Mouse (Mus musculus) hindbrain, embryonic 13.5 days (tissue): ENCODE measurements around the gene Aldoart2. TPM values are rescaled to one million over a fixed set of nuclear protein-coding genes. Genes with fewer than 3 reads are reported as not detected.

ENCODE experiments used
- ATAC-seq: fragments of 200-750 bp; cut with Nextera tagmentation; 2 replicates; pipeline ENCODE4 v1.8.0; 2017; ENCODE audit warnings: moderate TSS enrichment; ENCODE audit not compliant: low FRiP score
- H3K27ac ChIP-seq: fragments of 300-500 bp; sonication (generic); 2 replicates; pipeline ENCODE4 v1.5.1; 2015; ENCODE audit warnings: inconsistent platforms, mild to moderate bottlenecking, moderate library complexity
- H3K27me3 ChIP-seq: fragments of 300-500 bp; sonication (generic); 2 replicates; pipeline ENCODE4 v1.6.1; 2015; ENCODE audit warnings: mild to moderate bottlenecking, inconsistent platforms
- H3K36me3 ChIP-seq: fragments of 300-500 bp; sonication (generic); 2 replicates; pipeline ENCODE4 v1.6.1; 2015; ENCODE audit warnings: mild to moderate bottlenecking, inconsistent platforms
- H3K4me1 ChIP-seq: fragments of 300-500 bp; sonication (generic); replicated peaks from 2 replicates; pipeline ENCODE4 v1.6.1; 2015; ENCODE audit warnings: inconsistent platforms
- H3K4me2 ChIP-seq: fragments of 300-500 bp; sonication (generic); 2 replicates; pipeline ENCODE4 v1.6.1; 2015; ENCODE audit warnings: inconsistent platforms, mild to moderate bottlenecking, moderate library complexity
- H3K4me3 ChIP-seq: fragments of 300-500 bp; sonication (generic); 2 replicates; pipeline ENCODE4 v1.5.1; 2015; ENCODE audit warnings: mild to moderate bottlenecking, inconsistent platforms
- H3K9ac ChIP-seq: fragments of 300-500 bp; sonication (generic); 2 replicates; pipeline ENCODE4 v1.6.1; 2015; ENCODE audit warnings: mild to moderate bottlenecking, inconsistent platforms
- H3K9me3 ChIP-seq: fragments of 300-500 bp; sonication (generic); 2 replicates; pipeline ENCODE4 v1.6.1; 2016; ENCODE audit warnings: inconsistent platforms
- WGBS: fragments of 180-500 bp; shearing (Covaris S2); methylation state at CpG from one replicate; pipeline ENCODE4 v1.1.7; 2015; 5-methylcytosine and 5-hydroxymethylcytosine counted together
- polyA plus RNA-seq: library from polyadenylated mRNA; unstranded; fragments of >200 nt; fragmentation: Nextera tagmentation; extraction: Ambion mirVana; gene quantifications from 2 replicates; pipeline ENCODE4 v1.2.1, GENCODE M21; 2015

Aldoart2 gene
- polyA plus RNA-seq, 1 experiment from 2014 or later: not detected

DNA sequence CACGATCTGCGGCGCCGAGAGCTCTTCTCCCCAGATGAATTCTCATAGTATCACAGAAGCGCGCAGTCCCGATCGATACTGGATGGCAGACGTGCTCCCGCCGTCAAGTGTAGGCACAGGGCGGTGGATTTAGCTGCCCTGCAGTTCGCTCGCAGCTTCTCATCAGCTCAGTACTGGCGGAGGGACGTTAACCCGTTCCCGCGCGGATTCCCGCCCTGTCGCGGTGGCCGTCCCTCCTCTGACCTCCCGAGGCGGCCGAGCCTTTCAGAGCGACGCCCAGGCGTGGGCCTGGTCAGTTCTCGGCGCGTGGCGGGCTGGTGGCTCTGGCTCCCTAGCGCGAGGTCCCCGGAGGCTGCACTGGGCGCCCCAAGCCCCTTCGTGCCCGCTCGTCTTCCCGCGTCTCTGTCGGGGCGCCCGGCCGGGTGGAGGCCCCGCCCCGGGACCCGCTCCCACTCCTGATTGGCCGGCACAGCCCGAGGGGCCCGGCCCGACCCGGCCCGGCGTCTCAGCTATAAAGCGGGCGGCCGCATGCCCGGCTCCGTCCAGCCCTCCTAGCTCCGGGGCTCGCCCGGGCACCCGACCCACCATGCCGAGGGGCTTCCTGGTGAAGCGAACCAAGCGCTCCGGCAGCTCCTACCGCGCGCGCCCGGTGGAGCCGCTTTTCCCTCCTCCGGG, 34.0 kb downstream of the Aldoart2 start, which contains the start of gene Insm2:
Insm2 (plus strand) TSS at position 541 of the 675 bp plus-strand sequence.
- Histone ChIP-seq H3K4me2 (peak within 1 kb of the TSS; percentile 95), H3K36me3 (peaks cover 4% of the 10 kb centered on the region; the same call in 1 of the 2 replicates), H3K27me3 (peaks cover 78% of the 10 kb centered on the region), H3K4me3 (peak within 1 kb of the TSS; percentile 54), H3K9me3 (no peaks in the 10 kb centered on the region), H3K9ac (peak within 1 kb of the TSS; percentile 71), H3K4me1 (peaks cover 28% of the 10 kb centered on the region), H3K27ac (no peak within 1 kb of the TSS)
- peak; percentile 81 for ATAC-seq
- WGBS: under 1% methylated on average over 64 of the region's 77 CpGs

DNA sequence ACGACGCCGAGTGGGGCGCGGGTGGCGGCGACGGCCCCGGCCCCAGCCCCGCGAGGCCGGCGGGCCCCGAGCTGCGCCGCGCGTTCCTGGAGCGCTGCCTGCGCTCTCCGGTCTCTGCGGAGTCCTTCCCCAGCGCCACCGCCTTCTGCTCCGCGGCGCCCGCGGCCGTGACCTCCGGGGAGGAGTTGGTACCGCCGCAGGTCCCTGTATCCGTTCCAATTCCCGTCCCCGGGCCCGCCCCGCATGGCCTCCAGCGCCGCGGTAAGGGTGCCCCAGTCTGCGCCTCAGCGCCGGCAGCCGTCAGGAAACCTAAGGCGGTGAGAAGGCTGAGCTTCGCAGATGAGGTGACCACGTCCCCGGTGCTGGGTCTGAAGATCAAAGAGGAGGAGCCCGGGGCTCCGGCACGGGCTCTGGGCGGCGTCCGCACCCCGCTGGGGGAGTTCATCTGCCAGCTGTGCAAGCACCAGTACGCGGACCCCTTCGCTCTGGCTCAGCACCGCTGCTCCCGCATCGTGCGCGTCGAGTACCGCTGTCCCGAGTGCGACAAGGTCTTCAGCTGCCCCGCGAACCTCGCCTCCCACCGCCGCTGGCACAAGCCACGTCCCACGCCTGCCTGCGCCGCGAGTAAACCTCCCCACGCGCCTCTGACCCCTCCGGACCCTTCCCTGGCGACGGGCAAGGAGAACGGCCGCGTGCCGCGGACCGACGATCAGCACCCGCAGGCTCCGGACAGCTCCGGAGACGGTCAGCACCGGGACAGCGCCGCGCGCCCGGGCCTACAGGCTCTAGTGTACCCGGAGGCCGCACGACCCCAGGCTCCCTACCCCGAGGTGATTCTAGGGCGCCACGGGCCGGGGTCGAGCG, 34.8 kb downstream of the Aldoart2 start:
- H3K4me3 ChIP-seq: peak overlapping the region; percentile 54
- peaks cover 4% of the 10 kb centered on the region; the same call in 1 of the 2 replicates for H3K36me3 ChIP-seq
- peaks cover 28% of the 10 kb centered on the region for H3K4me1 ChIP-seq
- WGBS: under 1% methylated on average over 103 of the region's 109 CpGs
- no peak overlapping the region for H3K27ac ChIP-seq
- peak overlapping the region; percentile 71 for H3K9ac ChIP-seq
- H3K27me3 ChIP-seq: peaks cover 79% of the 10 kb centered on the region
- peak; percentile 66 for ATAC-seq
- H3K4me2 ChIP-seq: peak overlapping the region; percentile 95
- no peaks in the 10 kb centered on the region for H3K9me3 ChIP-seq

DNA sequence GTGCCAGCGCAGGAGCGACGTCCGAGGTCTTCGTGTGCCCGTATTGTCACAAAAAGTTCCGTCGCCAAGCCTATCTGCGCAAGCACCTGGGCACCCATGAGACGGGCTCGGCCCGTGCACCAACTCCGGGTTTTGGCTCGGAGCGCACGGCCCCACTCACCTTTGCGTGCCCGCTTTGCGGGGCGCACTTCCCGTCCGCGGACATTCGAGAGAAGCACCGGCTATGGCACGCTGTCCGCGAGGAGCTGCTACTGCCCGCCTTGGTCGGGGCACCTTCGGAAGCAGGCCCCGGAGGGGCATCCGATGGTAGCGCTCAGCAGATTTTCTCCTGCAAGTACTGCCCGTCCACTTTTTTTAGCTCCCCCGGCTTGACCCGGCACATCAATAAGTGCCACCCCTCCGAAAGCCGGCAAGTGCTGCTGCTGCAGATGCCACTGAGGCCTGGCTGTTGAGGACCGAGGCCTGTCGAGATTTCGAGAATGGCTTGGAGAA, 35.5 kb downstream of the Aldoart2 start:
- Histone ChIP-seq H3K36me3 (peaks cover 4% of the 10 kb centered on the region; the same call in 1 of the 2 replicates), H3K4me1 (peaks cover 28% of the 10 kb centered on the region), H3K9ac (peak overlapping the region; percentile 71), H3K4me2 (peak overlapping the region; percentile 95), H3K27ac (no peak overlapping the region), H3K9me3 (no peaks in the 10 kb centered on the region), H3K4me3 (peak overlapping the region; percentile 54), H3K27me3 (peaks cover 78% of the 10 kb centered on the region)
- 2% methylated on average over 42 of the region's 42 CpGs for WGBS
- no peak; the same call in 1 of the 2 replicates for ATAC-seq

DNA sequence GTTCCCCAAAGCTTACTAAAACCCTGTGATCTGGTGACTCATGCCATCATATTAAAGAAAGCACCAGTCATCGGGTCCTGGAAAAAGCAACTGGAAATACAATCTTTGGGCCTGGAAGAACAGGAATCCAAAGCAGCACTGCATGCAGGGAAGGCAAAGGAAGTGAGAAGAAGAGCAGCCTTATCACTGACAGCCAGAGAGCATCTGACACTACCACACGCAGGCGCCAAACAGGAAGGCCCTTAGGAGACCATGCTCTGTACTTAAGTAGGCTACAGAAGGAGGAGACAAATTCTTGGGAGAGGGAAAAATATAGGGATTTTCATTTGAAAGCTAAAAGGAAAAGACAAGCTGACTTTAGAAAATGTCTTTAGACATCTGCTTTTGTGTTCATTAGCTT, 39.4 kb downstream of the Aldoart2 start:
- no peak overlapping the region for H3K9ac ChIP-seq
- no peak overlapping the region for H3K4me2 ChIP-seq
- H3K27ac ChIP-seq: no peak overlapping the region
- no peaks in the 10 kb centered on the region for H3K9me3 ChIP-seq
- peaks cover 4% of the 10 kb centered on the region; the same call in 1 of the 2 replicates for H3K36me3 ChIP-seq
- H3K4me1 ChIP-seq: peaks cover 17% of the 10 kb centered on the region
- WGBS: 72% methylated on average over 3 of the region's 3 CpGs
- H3K27me3 ChIP-seq: peaks cover 40% of the 10 kb centered on the region
- no peak for ATAC-seq
- no peak overlapping the region for H3K4me3 ChIP-seq

DNA sequence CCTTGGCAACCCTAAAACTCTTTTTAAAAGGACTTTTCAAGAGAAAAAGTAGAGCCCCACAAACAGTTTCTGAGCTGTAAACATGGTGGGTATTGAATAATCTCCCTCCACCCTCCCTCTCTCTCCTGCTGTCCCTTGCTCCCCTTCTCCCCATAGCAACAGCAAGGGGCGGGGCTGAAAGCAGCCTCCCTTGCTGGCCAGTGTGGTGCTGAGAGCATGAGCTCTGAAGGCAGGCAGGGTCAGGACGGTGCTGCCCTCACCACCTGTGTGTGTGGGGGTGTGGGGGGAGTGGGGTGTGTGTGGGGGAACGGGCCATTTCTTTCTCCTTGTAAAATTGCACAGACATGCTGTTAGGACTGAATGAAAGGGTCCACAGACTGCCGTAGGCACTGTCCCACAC, 42.9 kb downstream of the Aldoart2 start:
- 19% methylated on average over 4 of the region's 4 CpGs for WGBS
- 0 out of 2 replicates have a peak, but pooled peaks have one; percentile 39 for ATAC-seq
- Histone ChIP-seq H3K27me3 (0 out of 2 replicates have a peak, but pooled peaks cover 7% of the 10 kb centered on the region), H3K4me3 (no peak overlapping the region), H3K4me2 (no peak overlapping the region), H3K27ac (no peak overlapping the region), H3K9ac (no peak overlapping the region), H3K9me3 (no peaks in the 10 kb centered on the region), H3K4me1 (0 out of 2 replicates have a peak, but pooled peaks cover 3% of the 10 kb centered on the region), H3K36me3 (peaks cover 4% of the 10 kb centered on the region; the same call in 1 of the 2 replicates)

DNA sequence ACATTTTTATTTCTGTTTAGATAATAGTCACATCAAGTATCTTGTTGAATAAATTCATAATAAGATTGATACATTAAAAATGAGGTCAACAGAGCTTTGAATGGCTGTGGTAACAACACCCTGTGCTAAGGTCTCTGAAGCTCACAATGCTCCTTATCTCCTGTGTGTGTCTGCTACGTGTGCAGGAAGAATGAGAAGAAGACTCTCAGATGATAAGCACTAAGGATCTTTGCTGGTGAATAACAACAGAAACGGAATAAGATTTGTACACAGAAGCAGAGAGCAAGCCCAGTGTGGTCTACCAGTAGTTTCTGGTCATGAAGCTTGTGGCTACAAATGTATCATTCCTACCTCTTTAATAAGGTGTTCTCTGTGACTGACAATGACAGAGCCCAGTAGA, 45.8 kb downstream of the Aldoart2 start:
- WGBS: 75% methylated on average over 2 of the region's 2 CpGs
- Histone ChIP-seq H3K27ac (no peak overlapping the region), H3K9me3 (no peaks in the 10 kb centered on the region), H3K9ac (no peak overlapping the region), H3K4me1 (0 out of 2 replicates have a peak, but pooled peaks cover 3% of the 10 kb centered on the region), H3K36me3 (no peaks in the 10 kb centered on the region), H3K4me2 (no peak overlapping the region), H3K4me3 (no peak overlapping the region), H3K27me3 (no peaks in the 10 kb centered on the region)
- no peak for ATAC-seq

Other genes starting within 250 kb of the Aldoart2 start
- gene Psma6, start 181.0 kb upstream of the Aldoart2 start, polyA plus RNA-seq: 444 and 450 TPM in 2 replicates
- gene Nfkbia, start 72.6 kb upstream of the Aldoart2 start, polyA plus RNA-seq: 55.3 and 60.7 TPM in 2 replicates
- 1.2 and 2.8 TPM in 2 replicates for gene Insm2, start 34.2 kb downstream of the Aldoart2 start, polyA plus RNA-seq